Comparison of ENCODE assay signal across 9 mouse cellular contexts in genomic region chr4:133024969-133025685, GRCm38 (mm10). TPM values are rescaled to one million over a fixed set of nuclear protein-coding genes. Genes with fewer than 3 reads are reported as not detected.
A peak's percentile ranks its signal among the peaks of the same experiment; 100 is the strongest.
DNase-seq lines count a peak whose midpoint lies in the region; ATAC-seq lines count a peak whose summit lies in the region.
"Had no signal": no experiment of that assay in that cellular context is flagged by ENCODE, and none has a peak within 500 bp of the region (broad histone marks: within the 10 kb centered on the region; RNA-seq: fewer than 3 reads in every experiment).

No protein-coding gene starts in this region.

- peaks cover 94% of the 10 kb centered on the region for H3K4me1 ChIP-seq in liver, embryonic 12.5 days
- H3K4me1 ChIP-seq in embryonic facial prominence, embryonic 12.5 days = peaks cover 85% of the 10 kb centered on the region
- H3K4me1 ChIP-seq in stomach, embryonic 15.5 days = peaks cover 73% of the 10 kb centered on the region

- no peaks in the 10 kb centered on the region for H3K27me3 ChIP-seq in liver, embryonic 12.5 days (replicated peaks)
- no peaks in the 10 kb centered on the region for H3K27me3 ChIP-seq in embryonic facial prominence, embryonic 12.5 days
- H3K27me3 ChIP-seq in stomach, embryonic 15.5 days (replicated peaks) = no peaks in the 10 kb centered on the region

- 0 out of 2 replicates have a peak, but pooled peaks cover 8% of the 10 kb centered on the region for H3K36me3 ChIP-seq in liver, embryonic 12.5 days
- peaks cover 12% of the 10 kb centered on the region; the same call in 1 of the 2 replicates for H3K36me3 ChIP-seq in embryonic facial prominence, embryonic 12.5 days
- H3K36me3 ChIP-seq in stomach, embryonic 15.5 days = no peaks in the 10 kb centered on the region

- ATAC-seq in liver, embryonic 12.5 days = no peak
- ATAC-seq in embryonic facial prominence, embryonic 12.5 days (ENCODE audit: insufficient number of reproducible peaks, insufficient read depth, low FRiP score, low TSS enrichment) = no peak
- ATAC-seq in stomach, embryonic 15.5 days (ENCODE audit: insufficient read depth, low FRiP score, low read depth) = peak; percentile 42; the same call in 1 of the 2 replicates
- no peak for ATAC-seq in activated CD4-positive, CD25-positive, alpha-beta regulatory T cell, adult 4 months

- H3K4me2 ChIP-seq in liver, embryonic 12.5 days = no peak overlapping the region
- H3K4me2 ChIP-seq in embryonic facial prominence, embryonic 12.5 days (replicated peaks) = peak overlapping the region; percentile 25; the same call in 1 of the 2 replicates
- peak overlapping the region; percentile 33; the same call in 1 of the 2 replicates for H3K4me2 ChIP-seq in stomach, embryonic 15.5 days

- H3K9ac ChIP-seq in liver, embryonic 12.5 days = no peak overlapping the region
- H3K9ac ChIP-seq in embryonic facial prominence, embryonic 12.5 days = no peak overlapping the region
- H3K9ac ChIP-seq in stomach, embryonic 15.5 days = no peak overlapping the region

- no peak overlapping the region for H3K4me3 ChIP-seq in liver, embryonic 12.5 days
- no peak overlapping the region for H3K4me3 ChIP-seq in embryonic facial prominence, embryonic 12.5 days
- H3K4me3 ChIP-seq in stomach, embryonic 15.5 days (replicated peaks) = no peak overlapping the region

- 65% methylated on average over 10 of the region's 10 CpGs for WGBS in liver, embryonic 12.5 days (ENCODE audit: insufficient replicate concordance)
- WGBS in embryonic facial prominence, embryonic 12.5 days = 39% methylated on average over 10 of the region's 10 CpGs
- 16% methylated on average over 10 of the region's 10 CpGs for WGBS in stomach, embryonic 15.5 days

- intact Hi-C loops in heart, postnatal 10 days (cut with DNase I) = no loop called here

- no peaks in the 10 kb centered on the region for H3K9me3 ChIP-seq in liver, embryonic 12.5 days (replicated peaks)
- no peaks in the 10 kb centered on the region for H3K9me3 ChIP-seq in embryonic facial prominence, embryonic 12.5 days
- no peaks in the 10 kb centered on the region for H3K9me3 ChIP-seq in stomach, embryonic 15.5 days

- no peak overlapping the region for H3K27ac ChIP-seq in liver, embryonic 12.5 days
- peak overlapping the region; percentile 82 for H3K27ac ChIP-seq in embryonic facial prominence, embryonic 12.5 days
- H3K27ac ChIP-seq in stomach, embryonic 15.5 days = peak overlapping the region; percentile 85

- DNase-seq in liver = peak; percentile 38
- peak; percentile 69 to 75 for DNase-seq in heart, postnatal 10 days
- peak; percentile 79 to 84 for DNase-seq in kidney, postnatal 36 days
- no peak for DNase-seq in layer of hippocampus, adult 9-10 months (ENCODE audit: low spot score)

RNA-seq across cellular contexts. Expression of gene Ahdc1, which starts 14.1 kb away (rescaled TPM):
- 2.9 and 3.2 TPM in 2 replicates for polyA plus RNA-seq in liver, embryonic 12.5 days (2016; fragmentation: Nextera tagmentation; extraction: Ambion mirVana)
- 12.7 and 14.6 TPM in 2 replicates for polyA plus RNA-seq in embryonic facial prominence, embryonic 12.5 days (2016; fragmentation: Nextera tagmentation; extraction: Ambion mirVana)
- 10 to 100 TPM; 54.0 to 63.0 TPM for total RNA-seq in heart, postnatal 10 days (2021)
- 8.2 and 9.3 TPM in 2 replicates for polyA plus RNA-seq in stomach, embryonic 15.5 days (2015; fragmentation: Nextera tagmentation; extraction: Ambion mirVana)
- 1 to 10 TPM; 2.1 TPM for polyA plus RNA-seq in activated CD4-positive, CD25-positive, alpha-beta regulatory T cell, adult 4 months (2017; shearing (Covaris generic))

RNA-seq across cellular contexts. Expression of gene Fgr, which starts 51.2 kb away (rescaled TPM):
- polyA plus RNA-seq in liver, embryonic 12.5 days (2016; fragmentation: Nextera tagmentation; extraction: Ambion mirVana) = 0.60 and 0.73 TPM in 2 replicates
- 0.29 and 0.39 TPM in 2 replicates for polyA plus RNA-seq in embryonic facial prominence, embryonic 12.5 days (2016; fragmentation: Nextera tagmentation; extraction: Ambion mirVana)
- under 1 TPM; 0.19 to 0.40 TPM for total RNA-seq in heart, postnatal 10 days (2021)
- polyA plus RNA-seq in stomach, embryonic 15.5 days (2015; fragmentation: Nextera tagmentation; extraction: Ambion mirVana) = 1.6 TPM in 2 replicates
- 1 to 10 TPM; 4.2 TPM for polyA plus RNA-seq in activated CD4-positive, CD25-positive, alpha-beta regulatory T cell, adult 4 months (2017; shearing (Covaris generic))
- total RNA-seq: MEL had no signal
